Mouse (Mus musculus): ENCODE measurements around the gene Olfr1302.

The Olfr1302 gene

DNA sequence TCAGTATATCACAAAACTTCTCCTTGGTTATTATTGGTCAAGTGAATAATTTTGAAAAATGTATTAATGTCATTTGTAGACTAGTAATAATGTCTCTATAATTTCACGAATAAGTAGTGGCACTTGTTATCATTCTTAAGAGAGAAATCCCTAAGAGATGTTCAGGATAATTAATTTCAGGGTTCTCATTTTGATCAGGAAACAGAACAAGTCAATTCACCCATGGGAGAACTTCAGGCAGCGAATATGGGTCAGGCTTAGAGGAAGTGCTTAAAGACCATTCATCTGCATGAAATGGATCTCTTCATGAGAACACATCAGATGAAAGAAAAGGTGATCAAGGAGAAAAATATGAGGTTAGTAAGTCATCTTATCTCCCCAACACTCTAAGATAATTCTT, at the start of gene Olfr1302:
TSS of gene Olfr1302 (plus strand) at position 301 of the 400 bp plus-strand sequence.
- DNase-seq (ENCODE audit: low read depth, low spot score), result no peak

DNA sequence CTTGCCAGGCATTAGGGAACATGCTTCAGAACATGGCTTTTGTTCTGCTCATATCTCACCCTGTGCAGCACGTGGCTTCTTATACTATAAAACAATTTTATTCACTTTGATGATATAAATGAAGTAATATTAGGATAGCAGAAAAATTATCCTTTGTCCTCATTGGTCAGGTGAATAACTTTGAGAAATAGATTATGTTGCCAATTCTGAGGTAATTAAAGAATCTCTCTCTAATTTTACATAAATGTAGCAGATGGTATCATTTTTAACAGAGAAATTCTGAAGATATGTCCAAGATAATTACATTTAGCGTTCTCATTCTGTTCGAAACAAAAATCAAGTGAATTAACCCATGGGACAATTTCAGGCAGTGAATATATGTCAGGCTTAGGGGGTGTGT, 26.5 kb upstream of the Olfr1302 start, which contains the start of gene Olfr1301:
TSS of gene Olfr1301 (plus strand) at position 301 of the 400 bp plus-strand sequence.
- DNase-seq (ENCODE audit: low read depth, low spot score), result no peak

DNA sequence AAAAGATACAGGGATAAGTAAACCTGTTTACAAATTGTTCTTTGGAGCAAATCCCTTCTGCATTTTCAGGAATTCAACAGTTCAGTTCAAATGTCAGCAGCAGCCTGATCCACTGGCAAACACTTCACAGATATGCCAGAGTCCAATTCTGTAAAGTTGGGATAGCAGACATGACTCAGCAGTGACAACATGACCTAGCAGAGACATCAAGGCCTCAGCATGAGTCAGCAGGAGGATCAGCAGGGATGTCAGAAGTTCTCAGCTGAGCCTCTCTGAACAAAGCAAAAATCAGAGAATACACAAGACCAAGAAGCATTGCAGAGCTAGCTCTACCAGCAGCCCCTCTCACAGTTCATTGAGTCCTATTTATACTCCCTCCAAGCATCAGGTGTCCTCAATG, 35.7 kb downstream of the Olfr1302 start:
- no peak for DNase-seq (ENCODE audit: low read depth, low spot score)

DNA sequence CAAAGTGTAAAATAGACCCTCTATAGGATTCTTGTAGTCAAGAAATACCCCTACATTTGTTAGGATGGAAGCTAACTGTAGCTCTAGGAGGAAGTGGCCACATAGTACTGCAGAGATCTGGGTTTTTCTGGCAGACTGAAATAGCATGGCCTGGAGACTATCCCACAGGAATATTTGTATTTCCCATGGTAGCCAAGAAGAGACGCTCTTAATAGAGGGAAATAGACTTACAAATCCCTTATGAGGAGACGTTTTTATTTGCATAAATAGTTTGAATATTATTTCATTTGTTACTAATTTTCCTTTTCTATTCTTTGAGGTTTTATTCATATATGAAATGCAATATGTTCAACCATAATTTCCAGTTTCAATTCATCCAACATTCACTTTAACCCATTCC, 43.0 kb downstream of the Olfr1302 start, which contains the start of gene Olfr1303:
TSS of gene Olfr1303 (minus strand) at position 101 of the 400 bp plus-strand sequence.
- no peak for DNase-seq (ENCODE audit: low read depth, low spot score)

Measured in telencephalon, adult 2 months (tissue).